Mouse (Mus musculus) urinary bladder, postnatal 36 days (tissue): ENCODE results near the gene Fibcd1.

ENCODE experiments used
- DNase-seq, 2 experiments: peaks; one replicate each; pipeline ENCODE4 v3.0.0; 2022; ENCODE audit warnings: low spot score in 2 of 2, mixed read lengths in 1 of 2

Fibcd1 gene

GRCm38 (mm10) chr2:31769631-31770111, 76.1 kb downstream of the Fibcd1 start:
- peak; percentile 35 to 60 for DNase-seq

DNA sequence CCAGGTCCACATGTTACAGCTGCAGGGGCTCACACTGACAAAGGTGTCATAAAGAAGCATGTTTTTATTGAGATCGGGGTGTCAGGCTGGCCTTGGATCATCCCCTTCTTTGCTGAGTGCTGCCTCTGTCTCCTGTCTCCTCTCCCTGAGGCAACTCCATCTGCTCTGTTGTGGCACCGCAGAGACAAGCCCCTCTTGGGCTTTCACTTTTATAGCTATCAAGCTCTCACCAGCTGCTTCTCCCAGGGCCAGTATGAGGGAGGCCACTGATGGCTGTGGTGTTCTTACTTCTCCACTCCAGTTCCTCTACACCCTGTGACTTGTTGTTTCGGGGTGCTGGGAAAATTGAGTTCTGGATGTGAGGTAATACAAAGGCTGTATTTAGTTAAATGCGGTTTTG, 76.7 kb downstream of the Fibcd1 start:
- no peak for DNase-seq

DNA sequence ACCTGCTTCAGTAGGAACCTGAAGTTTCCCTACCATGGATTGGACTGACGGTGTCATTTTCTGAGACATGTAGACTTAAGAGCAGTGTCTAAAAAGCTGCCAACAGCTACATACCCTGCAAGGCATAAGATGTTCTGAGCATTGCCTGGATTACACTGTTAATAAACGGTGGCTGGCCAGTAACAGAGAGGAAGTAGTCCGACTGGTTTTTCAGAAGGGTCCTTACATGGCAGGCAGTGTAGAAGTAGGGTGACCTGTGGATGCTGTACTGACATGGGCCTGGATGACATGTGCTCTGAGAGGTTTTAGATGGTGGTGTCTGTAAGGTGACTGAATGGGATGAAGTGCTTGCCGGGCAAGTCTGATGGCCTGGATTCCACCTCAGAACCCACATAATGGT, 78.0 kb downstream of the Fibcd1 start:
- DNase-seq = no peak

DNA sequence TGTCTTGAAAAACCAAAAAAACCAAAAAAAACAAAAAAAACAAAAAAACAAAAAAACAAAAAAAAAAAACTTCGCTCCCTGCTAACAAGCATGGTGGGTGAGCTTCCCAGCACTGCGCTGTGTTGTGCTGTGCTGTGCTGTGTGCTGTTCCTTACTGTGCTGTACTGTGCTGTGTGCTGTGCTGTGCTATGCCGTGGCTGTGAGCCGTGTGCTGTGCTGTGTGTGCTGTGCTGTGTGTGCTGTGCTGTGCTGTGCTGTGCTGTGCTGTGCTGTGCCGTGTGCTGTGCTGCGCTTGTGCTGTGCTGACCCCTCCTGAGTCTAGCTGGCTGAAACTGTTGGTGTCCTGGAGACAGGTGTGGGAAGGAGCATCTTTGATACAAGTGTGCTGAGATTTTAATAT, 78.7 kb downstream of the Fibcd1 start:
- DNase-seq = no peak
